Mouse (Mus musculus): ENCODE results near the gene Rab15. TPM values are rescaled to one million over a fixed set of nuclear protein-coding genes. Genes with fewer than 3 reads are reported as not detected.

Rab15 gene
- polyA plus RNA-seq, 1 experiment: 16.4 TPM

DNA sequence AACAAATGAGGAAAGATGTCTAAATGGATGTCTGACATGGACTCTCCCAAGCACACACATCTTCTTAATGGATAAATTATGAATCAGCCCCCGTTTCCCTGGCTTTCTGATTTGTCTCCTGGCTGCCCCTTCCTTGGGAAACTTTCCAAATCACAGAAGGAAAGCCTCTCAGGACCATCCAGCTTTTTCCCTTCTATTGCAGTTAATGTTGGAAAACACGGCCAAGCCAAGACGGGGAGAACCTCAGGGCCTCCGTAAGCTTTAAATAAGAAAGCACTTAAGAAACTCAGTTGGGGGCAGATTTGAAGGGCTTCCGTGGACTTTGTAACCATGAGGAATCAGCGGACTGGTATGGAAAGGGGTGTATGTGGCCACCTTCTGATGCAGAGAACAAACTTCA lies 2.9 kb downstream of the Rab15 start:
- no peak for TF ChIP-seq CTCF (IDR thresholded peaks at IDR 0.05; ENCODE audit: extremely low read depth, insufficient read length, insufficient replicate concordance, low read depth, low read length)
- no peak for TF ChIP-seq POLR2A (IDR thresholded peaks at IDR 0.05; ENCODE audit: low read depth, low read length)
- no peak overlapping the region for H3K27ac ChIP-seq (ENCODE audit: insufficient read depth, low read depth, low read length)
- WGBS: 76% methylated on average over 6 of the region's 6 CpGs

DNA sequence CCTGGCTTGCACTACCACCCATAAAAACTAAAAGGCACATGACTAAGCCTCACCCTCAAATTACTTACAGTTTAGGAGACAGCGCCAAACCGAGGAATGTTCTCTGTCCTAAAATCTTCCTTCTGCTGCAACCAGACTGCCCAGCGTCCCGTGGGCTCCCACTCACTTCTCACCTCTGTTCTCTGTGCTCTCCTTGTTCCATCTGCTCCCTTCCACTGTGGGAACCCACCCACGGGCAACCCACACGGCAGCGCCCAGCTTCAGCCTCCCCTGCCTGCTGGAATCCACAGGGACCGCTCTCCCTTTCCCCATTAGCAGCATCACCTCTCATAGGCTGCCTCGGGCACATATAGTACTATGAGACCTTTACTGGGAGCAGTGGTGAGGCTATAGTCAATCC lies 3.8 kb downstream of the Rab15 start:
- no peak overlapping the region for H3K27ac ChIP-seq (ENCODE audit: insufficient read depth, low read depth, low read length)
- H3K4me3 ChIP-seq (ENCODE audit: low read depth, low read length): no peak overlapping the region
- H3K36me3 ChIP-seq (ENCODE audit: control insufficient read depth, insufficient read depth, low read length): no peaks in the 10 kb centered on the region
- TF ChIP-seq CTCF (IDR thresholded peaks at IDR 0.05; ENCODE audit: extremely low read depth, insufficient read length, insufficient replicate concordance, low read depth, low read length) (no peak), POLR2A (IDR thresholded peaks at IDR 0.05; ENCODE audit: low read depth, low read length) (no peak)
- H3K27me3 ChIP-seq (ENCODE audit: control insufficient read depth, insufficient read depth, low read length): peaks cover 14% of the 10 kb centered on the region
- 71% methylated on average over 9 of the region's 9 CpGs for WGBS
- H3K4me1 ChIP-seq (ENCODE audit: control insufficient read depth, insufficient read depth, insufficient read length, low read length): peaks cover 11% of the 10 kb centered on the region

More for the DNA sequence above, 2.9 kb downstream of the Rab15 start:
- Histone ChIP-seq H3K4me3 (ENCODE audit: low read depth, low read length) (no peak overlapping the region), H3K27me3 (ENCODE audit: control insufficient read depth, insufficient read depth, low read length) (peaks cover 14% of the 10 kb centered on the region), H3K36me3 (ENCODE audit: control insufficient read depth, insufficient read depth, low read length) (no peaks in the 10 kb centered on the region), H3K4me1 (ENCODE audit: control insufficient read depth, insufficient read depth, insufficient read length, low read length) (peaks cover 11% of the 10 kb centered on the region)

DNA sequence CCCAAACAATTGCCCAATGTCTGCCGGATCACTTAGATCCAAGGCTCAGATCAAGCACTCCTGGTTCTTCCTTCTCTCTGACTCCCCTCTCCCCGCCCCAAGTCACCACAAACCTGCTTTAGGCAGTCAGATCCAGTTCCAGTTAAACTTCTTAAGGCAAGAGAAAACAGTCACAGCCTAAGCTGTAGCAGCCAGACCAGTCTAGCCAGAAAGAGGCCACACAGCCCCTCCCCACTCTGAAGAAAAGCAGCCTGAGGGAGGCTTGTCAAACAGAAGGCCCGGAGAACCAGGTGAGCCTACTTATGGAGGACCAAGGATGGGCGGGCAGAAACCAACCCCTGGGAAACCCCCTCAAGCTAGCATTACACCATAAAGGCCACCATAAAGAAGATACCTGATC lies 4.6 kb downstream of the Rab15 start:
- WGBS: 68% methylated on average over 4 of the region's 4 CpGs
- Histone ChIP-seq H3K27me3 (ENCODE audit: control insufficient read depth, insufficient read depth, low read length) (peaks cover 14% of the 10 kb centered on the region), H3K36me3 (ENCODE audit: control insufficient read depth, insufficient read depth, low read length) (no peaks in the 10 kb centered on the region), H3K27ac (ENCODE audit: insufficient read depth, low read depth, low read length) (no peak overlapping the region), H3K4me3 (ENCODE audit: low read depth, low read length) (no peak overlapping the region), H3K4me1 (ENCODE audit: control insufficient read depth, insufficient read depth, insufficient read length, low read length) (peaks cover 11% of the 10 kb centered on the region)
- TF ChIP-seq POLR2A (IDR thresholded peaks at IDR 0.05; ENCODE audit: low read depth, low read length): no peak
- TF ChIP-seq CTCF (IDR thresholded peaks at IDR 0.05; ENCODE audit: extremely low read depth, insufficient read length, insufficient replicate concordance, low read depth, low read length): no peak

DNA sequence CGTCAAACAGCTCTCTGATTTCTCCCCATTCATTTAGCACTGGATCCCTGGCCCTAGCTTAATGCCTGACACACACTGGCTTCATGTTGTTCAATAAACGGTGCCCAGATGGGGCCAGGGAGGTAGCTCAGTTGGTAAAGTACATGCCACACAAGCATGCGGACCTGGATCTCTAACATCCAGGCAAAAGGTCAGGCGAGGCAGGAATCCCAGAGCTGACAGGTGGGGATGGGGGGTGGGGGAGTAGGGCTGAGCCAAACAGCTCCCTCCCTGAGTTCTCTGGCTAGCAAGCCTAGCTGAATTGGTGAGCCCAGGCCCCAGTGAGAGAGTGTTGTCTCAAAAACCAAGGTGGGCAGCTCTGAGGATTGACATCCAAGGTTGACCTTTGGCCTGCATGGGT lies 5.5 kb downstream of the Rab15 start:
- WGBS: 80% methylated on average over 4 of the region's 4 CpGs

DNA sequence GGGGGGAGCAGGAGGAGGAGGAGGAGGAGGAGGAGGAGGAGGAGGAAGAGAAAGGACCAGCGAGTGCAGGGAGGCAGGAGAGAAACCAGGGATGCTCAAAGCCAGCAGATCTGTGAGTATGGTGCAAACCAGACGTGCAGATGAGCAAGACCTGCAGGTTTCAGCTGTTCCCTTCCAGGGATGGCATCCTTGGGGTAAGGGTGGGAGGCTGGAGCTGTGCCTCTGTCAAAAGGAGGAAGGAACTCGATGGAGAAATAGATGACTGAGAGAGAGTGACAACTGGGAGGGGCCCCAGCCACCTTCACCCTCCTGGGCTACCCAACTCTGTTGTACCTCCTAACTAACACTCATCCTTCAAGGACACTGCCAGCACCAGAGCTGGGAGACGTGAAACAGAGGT lies 6.0 kb downstream of the Rab15 start:
- no peak overlapping the region for H3K27ac ChIP-seq (ENCODE audit: insufficient read depth, low read depth, low read length)
- WGBS: 70% methylated on average over 4 of the region's 4 CpGs
- no peaks in the 10 kb centered on the region for H3K36me3 ChIP-seq (ENCODE audit: control insufficient read depth, insufficient read depth, low read length)
- H3K4me3 ChIP-seq (ENCODE audit: low read depth, low read length): no peak overlapping the region
- H3K4me1 ChIP-seq (ENCODE audit: control insufficient read depth, insufficient read depth, insufficient read length, low read length): peaks cover 7% of the 10 kb centered on the region
- TF ChIP-seq CTCF (IDR thresholded peaks at IDR 0.05; ENCODE audit: extremely low read depth, insufficient read length, insufficient replicate concordance, low read depth, low read length): no peak
- no peak for TF ChIP-seq POLR2A (IDR thresholded peaks at IDR 0.05; ENCODE audit: low read depth, low read length)
- peaks cover 4% of the 10 kb centered on the region; the same call in 1 of the 2 replicates for H3K27me3 ChIP-seq (ENCODE audit: control insufficient read depth, insufficient read depth, low read length)

More for the DNA sequence above, 5.5 kb downstream of the Rab15 start:
- TF ChIP-seq POLR2A (IDR thresholded peaks at IDR 0.05; ENCODE audit: low read depth, low read length) (no peak), CTCF (IDR thresholded peaks at IDR 0.05; ENCODE audit: extremely low read depth, insufficient read length, insufficient replicate concordance, low read depth, low read length) (no peak)
- Histone ChIP-seq H3K4me1 (ENCODE audit: control insufficient read depth, insufficient read depth, insufficient read length, low read length) (peaks cover 11% of the 10 kb centered on the region), H3K27ac (ENCODE audit: insufficient read depth, low read depth, low read length) (no peak overlapping the region), H3K27me3 (ENCODE audit: control insufficient read depth, insufficient read depth, low read length) (peaks cover 7% of the 10 kb centered on the region; the same call in 1 of the 2 replicates), H3K4me3 (ENCODE audit: low read depth, low read length) (no peak overlapping the region), H3K36me3 (ENCODE audit: control insufficient read depth, insufficient read depth, low read length) (no peaks in the 10 kb centered on the region)

DNA sequence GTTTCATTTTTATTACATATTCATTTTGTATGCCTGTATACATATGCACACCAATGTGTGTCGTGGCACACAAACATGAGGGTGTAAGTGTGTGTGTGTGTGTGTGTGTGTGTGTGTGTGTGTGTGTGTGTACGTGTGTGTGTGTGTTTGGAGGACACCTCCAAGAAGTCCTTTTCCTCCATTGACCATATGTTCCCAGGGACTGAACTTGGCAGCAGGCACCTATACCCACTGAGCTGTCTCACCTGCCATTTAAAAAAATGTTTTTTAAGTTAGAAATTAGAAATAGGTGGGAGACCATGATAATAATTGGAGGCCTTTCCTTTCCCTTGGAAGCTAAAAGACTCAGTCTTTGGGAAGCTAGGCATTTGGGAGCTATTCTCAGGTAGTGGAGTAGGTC lies 8.6 kb downstream of the Rab15 start:
- Histone ChIP-seq H3K4me1 (ENCODE audit: control insufficient read depth, insufficient read depth, insufficient read length, low read length) (peaks cover 2% of the 10 kb centered on the region), H3K27me3 (ENCODE audit: control insufficient read depth, insufficient read depth, low read length) (no peaks in the 10 kb centered on the region), H3K36me3 (ENCODE audit: control insufficient read depth, insufficient read depth, low read length) (no peaks in the 10 kb centered on the region), H3K4me3 (ENCODE audit: low read depth, low read length) (no peak overlapping the region), H3K27ac (ENCODE audit: insufficient read depth, low read depth, low read length) (no peak overlapping the region)
- 84% methylated on average over 2 of the region's 2 CpGs for WGBS
- TF ChIP-seq POLR2A (IDR thresholded peaks at IDR 0.05; ENCODE audit: low read depth, low read length): no peak
- TF ChIP-seq CTCF (IDR thresholded peaks at IDR 0.05; ENCODE audit: extremely low read depth, insufficient read length, insufficient replicate concordance, low read depth, low read length): no peak

DNA sequence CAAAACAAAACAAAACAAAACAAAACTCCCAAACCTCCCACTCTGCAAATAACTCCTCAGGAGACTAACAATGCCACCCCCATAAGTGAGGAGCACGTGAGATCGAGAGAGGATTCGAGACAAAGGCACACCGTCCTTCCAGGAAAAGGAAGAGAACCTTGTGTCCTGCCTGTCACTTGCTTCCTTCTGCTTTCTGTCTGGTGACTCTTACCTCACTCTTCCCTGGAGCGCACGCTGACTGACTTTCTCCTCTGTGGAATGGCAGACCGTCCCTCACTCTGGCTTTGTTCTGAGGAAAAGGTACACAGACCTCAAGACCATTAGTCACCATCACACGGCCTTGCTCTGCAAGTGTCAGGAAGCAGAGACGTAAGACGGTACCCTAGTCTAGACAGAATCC lies 9.2 kb downstream of the Rab15 start:
- WGBS: 75% methylated on average over 10 of the region's 10 CpGs
- no peaks in the 10 kb centered on the region for H3K36me3 ChIP-seq (ENCODE audit: control insufficient read depth, insufficient read depth, low read length)

More for the DNA sequence above, 9.2 kb downstream of the Rab15 start:
- Histone ChIP-seq H3K4me1 (ENCODE audit: control insufficient read depth, insufficient read depth, insufficient read length, low read length) (no peaks in the 10 kb centered on the region), H3K27me3 (ENCODE audit: control insufficient read depth, insufficient read depth, low read length) (no peaks in the 10 kb centered on the region), H3K4me3 (ENCODE audit: low read depth, low read length) (no peak overlapping the region), H3K27ac (ENCODE audit: insufficient read depth, low read depth, low read length) (no peak overlapping the region)
- TF ChIP-seq CTCF (IDR thresholded peaks at IDR 0.05; ENCODE audit: extremely low read depth, insufficient read length, insufficient replicate concordance, low read depth, low read length) (no peak), POLR2A (IDR thresholded peaks at IDR 0.05; ENCODE audit: low read depth, low read length) (no peak)
